In the genomic region with DNA sequence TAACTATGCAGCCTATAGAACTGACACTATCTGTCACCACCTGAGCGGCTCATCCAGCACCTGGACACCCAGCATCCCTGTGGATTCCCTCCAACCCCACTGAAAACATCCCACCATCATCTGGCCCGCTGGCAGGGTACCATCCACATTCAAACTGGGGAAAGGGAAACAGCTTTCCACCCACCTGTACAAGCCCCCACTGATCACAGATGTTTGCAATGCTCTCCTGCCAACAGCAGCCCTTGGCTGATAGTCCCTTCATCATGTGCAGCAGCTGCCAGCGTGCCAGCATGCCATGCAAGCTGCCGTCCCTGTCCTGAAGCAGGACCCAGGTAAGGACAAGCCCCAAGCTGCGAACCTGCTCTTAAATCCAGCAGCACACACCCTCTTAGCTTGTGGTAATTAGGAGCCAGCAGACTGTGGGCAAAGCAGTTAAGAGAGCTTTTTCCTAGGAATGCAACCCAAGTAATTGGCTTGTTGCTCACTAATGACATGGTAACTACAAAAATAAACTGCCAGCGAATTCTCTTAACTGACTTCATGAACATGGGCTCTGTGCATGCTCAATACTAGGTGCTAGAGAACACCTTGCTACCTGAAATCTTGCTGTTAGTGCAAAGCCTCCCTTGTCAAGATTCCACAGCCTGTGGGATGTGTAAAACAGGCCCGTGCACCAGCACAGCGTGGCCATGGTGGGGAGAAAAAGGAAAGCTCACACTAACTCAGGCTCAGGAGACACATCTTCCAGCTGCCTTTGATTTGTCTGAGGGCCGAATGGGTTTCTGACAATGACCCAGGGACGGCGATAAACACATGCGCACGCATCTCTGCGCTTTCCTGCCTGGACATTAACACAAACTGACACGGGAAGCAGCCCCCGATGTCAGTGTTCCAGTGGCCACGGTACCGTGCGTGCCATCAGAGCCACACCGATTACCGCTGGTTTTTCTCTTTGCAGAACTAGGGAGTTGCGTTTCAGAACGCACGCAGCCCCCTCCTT, we compare ENCODE assay signal across 10 mouse cellular contexts.
DNase-seq lines count a peak whose midpoint lies in the region; ATAC-seq and TF ChIP-seq lines count a peak whose summit lies in the region.
"Had no signal": no experiment of that assay in that cellular context is flagged by ENCODE, and none has a peak within 500 bp of the region (broad histone marks: within the 10 kb centered on the region; RNA-seq: fewer than 3 reads in every experiment).

No protein-coding gene starts in this region.

- TF ChIP-seq CTCF in heart, adult 2 months (IDR thresholded peaks at IDR 0.05) = no peak
- no peak for TF ChIP-seq CTCF in forebrain, postnatal 0 days (IDR thresholded peaks at IDR 0.05; ENCODE audit: low read depth)
- TF ChIP-seq CTCF in liver, postnatal 0 days (IDR thresholded peaks at IDR 0.05; ENCODE audit: low read depth) = no peak

- H3K27ac ChIP-seq in heart, embryonic 12.5 days (ENCODE audit: poor library complexity, severe bottlenecking) = no peak overlapping the region
- H3K27ac ChIP-seq in heart, adult 2 months = no peak overlapping the region
- 0 out of 2 replicates have a peak overlapping the region, but pooled peaks have one; percentile 29 for H3K27ac ChIP-seq in forebrain, postnatal 0 days (ENCODE audit: low read depth, low read length)
- H3K27ac ChIP-seq in liver, postnatal 0 days (ENCODE audit: low read depth) = no peak overlapping the region
- H3K27ac ChIP-seq: macrophage had no signal

- H3K4me2 ChIP-seq in heart, embryonic 12.5 days = peak overlapping the region; percentile 60
- peak overlapping the region; percentile 60 for H3K4me2 ChIP-seq in forebrain, postnatal 0 days (ENCODE audit: low read depth)
- peak overlapping the region; percentile 47 for H3K4me2 ChIP-seq in liver, postnatal 0 days (ENCODE audit: low read depth, low read length)

- H3K36me3 ChIP-seq in heart, embryonic 12.5 days = no peaks in the 10 kb centered on the region
- H3K36me3 ChIP-seq in heart, adult 2 months (ENCODE audit: control insufficient read depth, insufficient read depth, low read length) = no peaks in the 10 kb centered on the region
- no peaks in the 10 kb centered on the region for H3K36me3 ChIP-seq in forebrain, postnatal 0 days (ENCODE audit: insufficient read depth)
- H3K36me3 ChIP-seq in liver, postnatal 0 days (replicated peaks; ENCODE audit: insufficient read depth, low read length) = no peaks in the 10 kb centered on the region

- no peak for TF ChIP-seq EP300 in heart, adult 2 months (IDR thresholded peaks at IDR 0.05; ENCODE audit: insufficient read depth, low read depth, low read length)
- no peak for TF ChIP-seq EP300 in liver, postnatal 0 days (IDR thresholded peaks at IDR 0.05; ENCODE audit: low read depth)

- H3K79me2 ChIP-seq in heart, adult 2 months (replicated peaks; ENCODE audit: control insufficient read depth, insufficient read depth, low read length) = no peaks in the 10 kb centered on the region

- H3K4me3 ChIP-seq in heart, embryonic 12.5 days = peak overlapping the region; percentile 26
- no peak overlapping the region for H3K4me3 ChIP-seq in heart, adult 2 months
- H3K4me3 ChIP-seq in forebrain, postnatal 0 days (ENCODE audit: low read depth, low read length) = peak overlapping the region; percentile 34
- no peak overlapping the region for H3K4me3 ChIP-seq in liver, postnatal 0 days (ENCODE audit: low read depth, low read length)

- WGBS in heart, embryonic 12.5 days = 44% methylated on average over 24 of the region's 24 CpGs
- 45% methylated on average over 24 of the region's 24 CpGs for WGBS in heart, adult 2 months
- 28% methylated on average over 24 of the region's 24 CpGs for WGBS in forebrain, postnatal 0 days
- WGBS in liver, postnatal 0 days (ENCODE audit: insufficient replicate concordance) = 36% methylated on average over 24 of the region's 24 CpGs

- H3K9ac ChIP-seq in heart, embryonic 12.5 days = 0 out of 2 replicates have a peak overlapping the region, but pooled peaks have one; percentile 33
- H3K9ac ChIP-seq in heart, adult 2 months (ENCODE audit: low read depth, low read length) = no peak overlapping the region
- peak overlapping the region; percentile 33 for H3K9ac ChIP-seq in forebrain, postnatal 0 days
- H3K9ac ChIP-seq in liver, postnatal 0 days (replicated peaks) = no peak overlapping the region

- no peak for ATAC-seq in heart, embryonic 12.5 days (ENCODE audit: insufficient number of reproducible peaks, low FRiP score)
- ATAC-seq in forebrain, postnatal 0 days = peak; percentile 22; the same call in 1 of the 2 replicates
- no peak for ATAC-seq in liver, postnatal 0 days

- DNase-seq in heart, adult 2 months = no peak
- DNase-seq in Muller cell, postnatal 12 days (ENCODE audit: inconsistent ontology term) = peak; percentile 32
- no peak for DNase-seq in forebrain, postnatal 0 days
- DNase-seq in liver, postnatal 0 days = no peak
- DNase-seq in adrenal gland, adult 8-10 months = no peak
- DNase-seq in left cerebral cortex, postnatal 10 days (ENCODE audit: extremely low spot score in 1 of 2, low spot score in 2 of 2) = no peak
- DNase-seq in layer of hippocampus, adult 11-12 months (ENCODE audit: low spot score) = no peak
- DNase-seq: cerebellum, adult 2 months had no signal

- H3K27me3 ChIP-seq in heart, embryonic 12.5 days (replicated peaks) = no peaks in the 10 kb centered on the region; the same call in 1 of the 2 replicates
- H3K27me3 ChIP-seq in heart, adult 2 months (ENCODE audit: control insufficient read depth, insufficient read depth, low read length) = no peaks in the 10 kb centered on the region
- no peaks in the 10 kb centered on the region; the same call in 1 of the 2 replicates for H3K27me3 ChIP-seq in forebrain, postnatal 0 days (ENCODE audit: insufficient read depth, low read length)
- no peaks in the 10 kb centered on the region for H3K27me3 ChIP-seq in liver, postnatal 0 days (ENCODE audit: insufficient read depth, low read length)

- H3K4me1 ChIP-seq in heart, embryonic 12.5 days (replicated peaks) = peaks cover 34% of the 10 kb centered on the region
- H3K4me1 ChIP-seq in heart, adult 2 months (ENCODE audit: control insufficient read depth, insufficient read depth, low read length) = no peaks in the 10 kb centered on the region; the same call in 1 of the 2 replicates
- peaks cover 13% of the 10 kb centered on the region; the same call in 1 of the 2 replicates for H3K4me1 ChIP-seq in forebrain, postnatal 0 days (ENCODE audit: insufficient read depth)
- H3K4me1 ChIP-seq in liver, postnatal 0 days (ENCODE audit: insufficient read depth) = 0 out of 2 replicates have a peak, but pooled peaks cover 2% of the 10 kb centered on the region

- no peak for TF ChIP-seq POLR2A in heart, adult 2 months (IDR thresholded peaks at IDR 0.05; ENCODE audit: insufficient read depth, low read depth, low read length)

- no peaks in the 10 kb centered on the region for H3K9me3 ChIP-seq in heart, embryonic 12.5 days (replicated peaks)
- H3K9me3 ChIP-seq in forebrain, postnatal 0 days (ENCODE audit: low read length) = no peaks in the 10 kb centered on the region
- no peaks in the 10 kb centered on the region for H3K9me3 ChIP-seq in liver, postnatal 0 days (ENCODE audit: low read length)

- intact Hi-C loops in heart, adult 2 months (cut with DNase I) = no loop called here
- intact Hi-C loops in left cerebral cortex, postnatal 10 days (cut with DNase I) = no loop called here

Comparison
In these comparisons a context has a peak if more than half of its experiments do, and no peak if none do; other contexts are left out.
1. H3K4me3 ChIP-seq: peak in heart, embryonic 12.5 days (single experiment) and forebrain, postnatal 0 days (single experiment); none in heart, adult 2 months (single experiment) and liver, postnatal 0 days (single experiment).
2. H3K9ac ChIP-seq: peak in heart, embryonic 12.5 days (single experiment) and forebrain, postnatal 0 days (single experiment); none in heart, adult 2 months (single experiment) and liver, postnatal 0 days (single experiment).
3. Peak in every context shown above with its lines, with median percentiles within 50 percentile points of each other: H3K4me2 ChIP-seq.